Mouse (Mus musculus) hindbrain, embryonic 14.5 days (tissue): ENCODE results near the gene Ubac2. TPM values are rescaled to one million over a fixed set of nuclear protein-coding genes. Genes with fewer than 3 reads are reported as not detected.

Source experiments
- ATAC-seq: fragments of 200-750 bp; cut with Nextera tagmentation; 2 replicates; pipeline ENCODE4 v1.8.0; 2017; ENCODE audit warnings: moderate number of reproducible peaks, mild to moderate bottlenecking, moderate TSS enrichment, moderate library complexity; ENCODE audit not compliant: low FRiP score
- DNase-seq: peaks from one replicate; pipeline ENCODE4 v3.0.0-alpha.2; 2015; ENCODE audit warnings: low spot score
- H3K27ac ChIP-seq: fragments of 300-500 bp; sonication (generic); 2 replicates; pipeline ENCODE4 v1.5.1; 2014; ENCODE audit warnings: mild to moderate bottlenecking, moderate library complexity
- H3K27me3 ChIP-seq: fragments of 300-500 bp; sonication (generic); 2 replicates; pipeline ENCODE4 v1.6.1; 2014; ENCODE audit warnings: mild to moderate bottlenecking, low read length, mixed read lengths; ENCODE audit not compliant: control insufficient read depth, insufficient read depth
- H3K36me3 ChIP-seq: fragments of 300-500 bp; sonication (generic); replicated peaks from 2 replicates; pipeline ENCODE4 v1.6.1; 2014; ENCODE audit not compliant: control insufficient read depth, insufficient read depth
- H3K4me1 ChIP-seq: fragments of 300-500 bp; sonication (generic); replicated peaks from 2 replicates; pipeline ENCODE4 v1.6.1; 2014; ENCODE audit warnings: antibody characterized with exemption, low read length, mixed read lengths; ENCODE audit not compliant: control insufficient read depth, insufficient read depth
- H3K4me2 ChIP-seq: fragments of 300-500 bp; sonication (generic); replicated peaks from 2 replicates; pipeline ENCODE4 v1.6.1; 2014; ENCODE audit warnings: mild to moderate bottlenecking, moderate library complexity
- H3K4me3 ChIP-seq: fragments of 300-500 bp; sonication (generic); replicated peaks from 2 replicates; pipeline ENCODE4 v1.5.1; 2014; ENCODE audit warnings: mild to moderate bottlenecking, low read length
- H3K9ac ChIP-seq: fragments of 300-500 bp; sonication (generic); 2 replicates; pipeline ENCODE4 v1.6.1; 2014
- H3K9me3 ChIP-seq: fragments of 300-500 bp; sonication (generic); 2 replicates; pipeline ENCODE4 v1.6.1; 2016; ENCODE audit warnings: low read length; ENCODE audit not compliant: control insufficient read depth
- WGBS: fragments of 180-500 bp; shearing (Covaris S2); extraction: QIAGEN DNeasy Blood & Tissue Kit; methylation state at CpG from one replicate; pipeline ENCODE4 v1.1.7; 2014; 5-methylcytosine and 5-hydroxymethylcytosine counted together
- polyA plus RNA-seq: library from polyadenylated mRNA; unstranded; fragments of >200 nt; fragmentation: Nextera tagmentation; extraction: Ambion mirVana; gene quantifications from 2 replicates; pipeline ENCODE4 v1.2.1, GENCODE M21; 2014

The Ubac2 gene
- polyA plus RNA-seq, 1 experiment from 2014 or later, result 49.6 TPM

DNA sequence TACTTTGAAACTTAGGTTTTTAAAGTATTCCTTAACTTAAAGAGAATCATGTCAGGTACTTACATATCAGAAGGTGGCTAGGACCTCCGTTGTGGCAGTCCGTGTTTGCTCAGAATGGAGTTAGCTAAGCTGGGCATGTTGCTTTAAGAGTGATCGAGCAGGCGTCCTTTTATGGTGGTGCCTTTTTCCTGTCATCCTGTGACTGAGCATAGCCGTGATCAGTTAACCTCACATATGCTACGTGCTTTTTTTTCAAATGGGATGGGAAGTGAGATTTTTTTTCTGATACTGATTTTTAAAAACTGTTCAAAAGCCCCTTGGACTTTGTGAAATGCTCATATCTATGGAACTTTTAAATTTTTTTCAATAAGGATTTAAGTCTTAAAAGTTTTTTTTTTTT, 86.6 kb downstream of the Ubac2 start, which contains the start of gene Gpr183:
TSS of gene Gpr183 (minus strand) at position 206 of the 400 bp plus-strand sequence.
- no peak within 1 kb of the TSS for H3K4me2 ChIP-seq
- no peak within 1 kb of the TSS for H3K27ac ChIP-seq
- DNase-seq, result no peak
- H3K27me3 ChIP-seq, result no peaks in the 10 kb centered on the region
- no peak for ATAC-seq
- no peaks in the 10 kb centered on the region for H3K9me3 ChIP-seq
- WGBS, result 69% methylated on average over 6 of the region's 6 CpGs
- H3K4me1 ChIP-seq, result no peaks in the 10 kb centered on the region
- H3K4me3 ChIP-seq, result no peak within 1 kb of the TSS
- H3K36me3 ChIP-seq, result no peaks in the 10 kb centered on the region
- H3K9ac ChIP-seq, result no peak within 1 kb of the TSS

DNA sequence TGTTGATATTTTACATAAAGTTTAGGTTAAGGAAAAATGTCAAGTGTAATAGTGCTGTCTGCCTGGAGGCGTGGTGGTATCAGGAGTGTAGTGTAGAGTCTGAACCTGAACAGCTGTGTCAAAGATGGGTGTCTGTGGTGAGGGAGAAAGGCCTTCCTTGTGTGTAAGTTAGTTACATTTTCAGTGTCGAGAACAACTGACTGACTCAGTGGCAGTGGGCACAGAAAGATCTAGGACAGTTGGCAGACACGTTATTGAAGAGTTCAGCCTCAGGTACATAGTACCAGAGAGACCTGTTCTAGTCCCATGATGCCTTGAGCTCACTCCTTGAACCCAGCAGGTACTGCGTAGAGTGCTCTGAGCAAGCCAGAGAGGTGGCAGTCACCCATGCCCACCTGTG, 87.0 kb downstream of the Ubac2 start:
- Histone ChIP-seq H3K4me2 (no peak overlapping the region), H3K4me1 (no peaks in the 10 kb centered on the region), H3K4me3 (no peak overlapping the region), H3K27me3 (no peaks in the 10 kb centered on the region), H3K27ac (no peak overlapping the region), H3K36me3 (no peaks in the 10 kb centered on the region), H3K9me3 (no peaks in the 10 kb centered on the region), H3K9ac (no peak overlapping the region)
- ATAC-seq (no peak), DNase-seq (no peak)
- 92% methylated on average over 4 of the region's 4 CpGs for WGBS

DNA sequence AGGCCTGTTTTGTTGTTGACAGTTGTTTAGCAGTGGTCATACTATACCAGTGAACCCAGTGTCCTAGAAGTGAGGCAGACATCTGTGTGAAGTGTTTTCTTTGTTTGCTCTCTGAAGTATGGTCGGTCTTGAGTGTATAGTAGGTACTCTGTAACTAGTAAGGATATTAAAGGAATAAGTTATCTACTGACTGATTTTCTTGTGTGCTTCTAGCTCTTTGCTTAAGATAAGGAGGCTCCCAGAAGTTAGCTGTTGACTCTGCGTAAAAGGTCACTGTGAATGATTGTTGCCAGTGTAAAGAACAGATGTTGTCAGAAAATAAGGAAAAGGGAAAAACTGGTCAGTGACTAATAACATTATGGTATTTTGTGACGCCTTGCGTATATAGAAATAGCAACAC, 88.7 kb downstream of the Ubac2 start:
- no peak overlapping the region for H3K27ac ChIP-seq
- no peaks in the 10 kb centered on the region for H3K9me3 ChIP-seq
- H3K4me1 ChIP-seq, result no peaks in the 10 kb centered on the region
- DNase-seq (no peak), ATAC-seq (no peak)
- H3K4me3 ChIP-seq, result no peak overlapping the region
- H3K27me3 ChIP-seq, result no peaks in the 10 kb centered on the region
- no peak overlapping the region for H3K9ac ChIP-seq
- H3K4me2 ChIP-seq, result no peak overlapping the region
- 93% methylated on average over 4 of the region's 4 CpGs for WGBS
- H3K36me3 ChIP-seq, result no peaks in the 10 kb centered on the region

DNA sequence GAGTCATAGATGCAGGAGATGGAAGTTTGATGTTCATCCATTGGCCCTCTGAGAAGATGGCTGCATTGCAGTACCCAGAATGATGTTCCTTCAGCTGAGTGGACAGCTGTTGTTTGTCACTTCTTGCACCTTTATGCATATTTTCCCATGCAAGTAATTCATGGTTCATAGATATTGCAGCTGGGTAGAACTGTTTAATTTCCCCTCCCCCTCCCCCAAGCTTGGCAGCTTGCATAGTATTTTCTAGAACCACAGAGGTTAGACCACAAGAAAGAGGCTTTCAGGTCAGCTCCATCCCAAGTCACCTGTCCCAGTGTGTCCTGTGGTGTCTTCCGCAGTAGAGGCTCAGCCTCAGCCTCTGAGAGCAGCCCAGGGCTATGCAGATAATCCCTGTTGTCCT, 92.0 kb downstream of the Ubac2 start:
- no peak overlapping the region for H3K4me3 ChIP-seq
- no peaks in the 10 kb centered on the region for H3K27me3 ChIP-seq
- WGBS, result 89% methylated on average over 1 of the region's 1 CpGs
- no peak for ATAC-seq
- H3K9me3 ChIP-seq, result no peaks in the 10 kb centered on the region
- no peak overlapping the region for H3K9ac ChIP-seq
- H3K4me1 ChIP-seq, result no peaks in the 10 kb centered on the region
- 0 out of 2 replicates have a peak, but pooled peaks cover 3% of the 10 kb centered on the region for H3K36me3 ChIP-seq
- H3K27ac ChIP-seq, result no peak overlapping the region
- DNase-seq, result no peak
- H3K4me2 ChIP-seq, result no peak overlapping the region

DNA sequence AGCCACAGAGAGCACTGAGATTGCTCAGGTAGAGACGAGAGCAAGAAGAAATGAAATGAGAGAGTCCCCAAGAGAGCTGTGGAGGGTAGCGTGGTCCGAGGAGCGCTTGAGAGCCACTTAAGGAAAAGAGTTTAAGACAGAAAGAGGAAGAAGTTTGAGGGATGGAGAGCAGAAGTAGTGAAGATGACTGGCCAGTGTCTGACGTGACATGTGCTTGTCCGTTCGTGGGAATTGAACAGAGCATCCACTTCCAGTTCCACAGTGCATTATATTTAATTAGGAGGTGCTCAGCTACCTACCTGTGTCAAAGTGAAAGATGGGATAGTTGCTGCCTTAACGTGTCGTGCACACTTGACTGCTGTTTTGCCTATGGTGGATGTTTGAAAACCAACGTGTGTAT, 94.7 kb downstream of the Ubac2 start:
- H3K4me1 ChIP-seq, result no peaks in the 10 kb centered on the region
- ATAC-seq (no peak), DNase-seq (no peak)
- no peaks in the 10 kb centered on the region for H3K27me3 ChIP-seq
- 0 out of 2 replicates have a peak, but pooled peaks cover 3% of the 10 kb centered on the region for H3K36me3 ChIP-seq
- H3K9ac ChIP-seq, result no peak overlapping the region
- 94% methylated on average over 10 of the region's 10 CpGs for WGBS
- no peak overlapping the region for H3K27ac ChIP-seq
- no peak overlapping the region for H3K4me2 ChIP-seq
- H3K4me3 ChIP-seq, result no peak overlapping the region
- no peaks in the 10 kb centered on the region for H3K9me3 ChIP-seq

DNA sequence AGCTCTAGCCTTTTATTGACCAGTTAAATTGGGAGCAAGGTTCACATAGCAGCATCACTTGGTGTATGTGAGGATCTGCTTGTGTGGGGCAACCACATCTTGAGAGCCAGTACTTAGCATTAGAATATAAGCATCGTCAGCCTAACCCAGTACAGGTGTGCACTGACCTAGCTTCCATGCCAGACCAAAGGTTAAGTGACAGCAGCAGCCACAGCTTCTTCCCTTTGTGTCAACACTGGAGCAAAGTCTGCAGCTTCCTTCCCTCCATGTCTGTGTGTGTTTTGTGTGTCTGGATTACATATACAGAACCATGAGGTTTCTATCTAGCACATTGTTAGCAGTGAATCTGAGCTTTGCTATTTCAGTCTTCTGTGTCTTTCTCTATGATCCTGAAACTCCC, 103.1 kb downstream of the Ubac2 start:
- 95% methylated on average over 1 of the region's 1 CpGs for WGBS

DNA sequence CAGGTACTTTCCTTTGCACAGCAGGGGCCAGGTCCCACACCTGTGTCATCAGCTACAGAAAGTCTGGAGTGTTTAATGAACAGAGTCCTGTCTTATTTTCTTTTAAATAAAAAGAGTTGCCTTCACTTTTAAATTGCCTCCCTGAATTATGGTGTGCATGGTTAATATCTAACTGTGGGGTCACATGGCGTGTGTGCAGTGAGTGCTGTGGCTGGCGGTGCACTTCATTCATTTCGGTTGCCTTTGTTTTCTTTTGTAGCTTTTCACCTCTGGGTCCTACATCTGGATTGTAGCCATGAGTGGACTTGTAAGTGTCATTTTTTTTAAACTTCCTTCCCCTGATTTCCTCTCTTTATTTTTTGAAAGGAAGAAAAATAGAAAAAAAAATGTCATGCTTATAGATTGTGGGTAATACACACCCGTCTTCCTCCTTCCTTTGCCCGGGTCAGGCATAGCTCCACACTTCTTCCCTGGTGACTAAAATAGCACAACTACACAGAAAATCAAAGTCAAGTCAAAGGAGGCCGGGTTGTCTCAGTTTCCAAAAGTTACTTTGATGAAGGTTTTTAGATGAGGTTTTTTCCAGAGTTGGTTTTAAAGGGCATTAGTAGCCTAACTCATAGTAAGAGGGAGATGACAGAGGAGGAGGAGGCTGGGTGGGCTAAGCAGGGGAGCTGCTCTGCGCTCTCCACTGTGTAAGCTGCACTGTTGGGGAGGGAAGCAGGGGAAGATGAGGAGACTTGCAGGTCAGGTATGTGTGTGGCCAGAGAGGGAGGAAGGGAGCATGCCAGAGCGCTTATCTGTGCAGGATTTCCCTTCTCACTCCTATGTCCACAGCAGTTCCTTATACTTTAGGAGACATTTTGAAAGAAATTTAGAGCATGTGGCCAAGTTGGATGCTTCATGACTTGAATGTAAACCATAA, 104.9 kb downstream of the Ubac2 start:
- ATAC-seq (no peak), DNase-seq (no peak)
- no peaks in the 10 kb centered on the region for H3K27me3 ChIP-seq
- no peak overlapping the region for H3K4me2 ChIP-seq
- WGBS, result 78% methylated on average over 8 of the region's 8 CpGs
- H3K36me3 ChIP-seq, result no peaks in the 10 kb centered on the region
- H3K4me1 ChIP-seq, result no peaks in the 10 kb centered on the region
- H3K4me3 ChIP-seq, result no peak overlapping the region
- H3K9ac ChIP-seq, result no peak overlapping the region
- no peaks in the 10 kb centered on the region for H3K9me3 ChIP-seq
- no peak overlapping the region for H3K27ac ChIP-seq

More for the DNA sequence above, 103.1 kb downstream of the Ubac2 start:
- H3K4me3 ChIP-seq, result no peak overlapping the region
- no peaks in the 10 kb centered on the region for H3K27me3 ChIP-seq
- H3K27ac ChIP-seq, result no peak overlapping the region
- no peak overlapping the region for H3K9ac ChIP-seq
- ATAC-seq, result no peak
- H3K4me2 ChIP-seq, result no peak overlapping the region
- H3K9me3 ChIP-seq, result no peaks in the 10 kb centered on the region
- no peaks in the 10 kb centered on the region for H3K4me1 ChIP-seq
- no peaks in the 10 kb centered on the region for H3K36me3 ChIP-seq
- DNase-seq, result no peak

DNA sequence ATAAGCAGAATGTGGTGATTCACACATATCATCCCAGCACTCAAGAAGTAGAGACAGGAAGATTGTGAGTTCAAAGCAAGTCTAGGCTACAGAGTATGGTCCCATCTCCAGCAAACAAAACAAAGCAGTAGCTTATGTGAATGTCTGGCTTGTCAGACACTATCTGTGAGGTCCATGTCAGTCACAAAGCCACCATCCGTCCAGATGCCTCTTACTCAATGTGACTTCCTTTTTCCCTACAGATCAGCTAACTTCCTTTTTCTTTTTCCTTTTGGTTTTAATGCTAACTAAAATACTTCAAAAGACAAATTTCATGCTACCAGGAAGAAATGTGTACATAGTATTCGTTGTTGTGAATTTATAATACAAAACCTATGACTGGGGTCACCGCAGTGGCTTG, 107.1 kb downstream of the Ubac2 start:
- Histone ChIP-seq H3K9ac (no peak overlapping the region), H3K27me3 (no peaks in the 10 kb centered on the region), H3K4me1 (no peaks in the 10 kb centered on the region), H3K4me3 (no peak overlapping the region), H3K36me3 (no peaks in the 10 kb centered on the region), H3K27ac (no peak overlapping the region), H3K4me2 (no peak overlapping the region), H3K9me3 (no peaks in the 10 kb centered on the region)
- ATAC-seq (no peak), DNase-seq (no peak)
- 87% methylated on average over 3 of the region's 3 CpGs for WGBS

DNA sequence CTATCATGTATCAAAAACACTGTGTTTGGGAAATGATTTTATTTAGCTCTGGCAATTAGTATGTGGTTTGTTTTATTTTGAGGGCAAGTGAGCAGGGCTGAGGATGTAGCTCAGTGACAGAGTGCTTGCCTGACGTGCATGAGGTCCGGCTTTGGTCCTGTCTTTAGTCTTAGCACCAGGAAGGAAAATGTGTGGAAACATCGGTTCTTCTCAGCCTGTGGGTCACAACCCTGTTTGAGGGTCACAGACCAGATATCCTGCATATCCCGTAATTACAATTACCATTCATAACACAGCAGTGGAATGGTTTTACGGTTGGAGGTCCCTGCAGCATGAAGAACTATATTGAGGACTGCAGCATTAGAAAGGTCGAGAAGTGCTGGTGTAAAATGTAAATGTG, 107.6 kb downstream of the Ubac2 start:
- WGBS, result 87% methylated on average over 6 of the region's 6 CpGs
- no peak for ATAC-seq
- no peak overlapping the region for H3K9ac ChIP-seq

More for the DNA sequence above, 107.6 kb downstream of the Ubac2 start:
- Histone ChIP-seq H3K4me3 (no peak overlapping the region), H3K36me3 (no peaks in the 10 kb centered on the region), H3K27ac (no peak overlapping the region), H3K9me3 (no peaks in the 10 kb centered on the region), H3K4me2 (no peak overlapping the region), H3K4me1 (no peaks in the 10 kb centered on the region), H3K27me3 (no peaks in the 10 kb centered on the region)
- no peak for DNase-seq
